Mouse (Mus musculus) hindbrain, embryonic 14.5 days (tissue): ENCODE measurements around the gene Tmem256. TPM values are rescaled to one million over a fixed set of nuclear protein-coding genes. Genes with fewer than 3 reads are reported as not detected.

Experiments
- ATAC-seq: fragments of 200-750 bp; cut with Nextera tagmentation; 2 replicates; pipeline ENCODE4 v1.8.0; 2017; ENCODE audit warnings: moderate number of reproducible peaks, mild to moderate bottlenecking, moderate TSS enrichment, moderate library complexity; ENCODE audit not compliant: low FRiP score
- DNase-seq: peaks from one replicate; pipeline ENCODE4 v3.0.0-alpha.2; 2015; ENCODE audit warnings: low spot score
- H3K27ac ChIP-seq: fragments of 300-500 bp; sonication (generic); 2 replicates; pipeline ENCODE4 v1.5.1; 2014; ENCODE audit warnings: mild to moderate bottlenecking, moderate library complexity
- H3K27me3 ChIP-seq: fragments of 300-500 bp; sonication (generic); 2 replicates; pipeline ENCODE4 v1.6.1; 2014; ENCODE audit warnings: mild to moderate bottlenecking, low read length, mixed read lengths; ENCODE audit not compliant: control insufficient read depth, insufficient read depth
- H3K36me3 ChIP-seq: fragments of 300-500 bp; sonication (generic); replicated peaks from 2 replicates; pipeline ENCODE4 v1.6.1; 2014; ENCODE audit not compliant: control insufficient read depth, insufficient read depth
- H3K4me1 ChIP-seq: fragments of 300-500 bp; sonication (generic); replicated peaks from 2 replicates; pipeline ENCODE4 v1.6.1; 2014; ENCODE audit warnings: antibody characterized with exemption, low read length, mixed read lengths; ENCODE audit not compliant: control insufficient read depth, insufficient read depth
- H3K4me2 ChIP-seq: fragments of 300-500 bp; sonication (generic); replicated peaks from 2 replicates; pipeline ENCODE4 v1.6.1; 2014; ENCODE audit warnings: mild to moderate bottlenecking, moderate library complexity
- H3K4me3 ChIP-seq: fragments of 300-500 bp; sonication (generic); replicated peaks from 2 replicates; pipeline ENCODE4 v1.5.1; 2014; ENCODE audit warnings: mild to moderate bottlenecking, low read length
- H3K9ac ChIP-seq: fragments of 300-500 bp; sonication (generic); 2 replicates; pipeline ENCODE4 v1.6.1; 2014
- H3K9me3 ChIP-seq: fragments of 300-500 bp; sonication (generic); 2 replicates; pipeline ENCODE4 v1.6.1; 2016; ENCODE audit warnings: low read length; ENCODE audit not compliant: control insufficient read depth
- WGBS: fragments of 180-500 bp; shearing (Covaris S2); extraction: QIAGEN DNeasy Blood & Tissue Kit; methylation state at CpG from one replicate; pipeline ENCODE4 v1.1.7; 2014; 5-methylcytosine and 5-hydroxymethylcytosine counted together
- polyA plus RNA-seq: library from polyadenylated mRNA; unstranded; fragments of >200 nt; fragmentation: Nextera tagmentation; extraction: Ambion mirVana; gene quantifications from 2 replicates; pipeline ENCODE4 v1.2.1, GENCODE M21; 2014

Gene Tmem256
- polyA plus RNA-seq, 1 experiment from 2014 or later: 409 TPM

DNA sequence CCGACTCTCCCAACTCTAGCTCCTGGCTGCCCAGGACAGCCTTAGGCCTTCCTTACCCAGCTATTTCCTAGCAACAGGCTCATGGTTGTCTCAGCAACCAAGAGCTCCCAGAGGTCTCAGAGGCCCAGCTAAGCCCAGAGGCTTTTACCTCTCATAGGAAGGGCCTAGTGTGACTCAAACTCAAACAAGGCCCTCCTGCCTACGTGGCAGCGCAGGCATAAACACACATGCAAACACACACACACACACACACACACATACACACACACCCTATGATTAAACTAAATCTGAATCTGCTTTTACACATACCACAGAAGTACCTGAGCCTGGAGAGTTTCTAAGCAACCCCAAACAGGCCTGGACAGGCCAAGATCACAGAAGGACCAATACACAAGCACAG, 40.1 kb downstream of the Tmem256 start:
- peaks cover 16% of the 10 kb centered on the region; the same call in 1 of the 2 replicates for H3K4me1 ChIP-seq
- H3K4me2 ChIP-seq: no peak overlapping the region
- 73% methylated on average over 3 of the region's 3 CpGs for WGBS
- no peaks in the 10 kb centered on the region for H3K9me3 ChIP-seq
- no peak overlapping the region for H3K4me3 ChIP-seq
- peaks cover 15% of the 10 kb centered on the region for H3K27me3 ChIP-seq
- no peaks in the 10 kb centered on the region for H3K36me3 ChIP-seq
- no peak overlapping the region for H3K27ac ChIP-seq
- DNase-seq (no peak), ATAC-seq (no peak)
- H3K9ac ChIP-seq: no peak overlapping the region

DNA sequence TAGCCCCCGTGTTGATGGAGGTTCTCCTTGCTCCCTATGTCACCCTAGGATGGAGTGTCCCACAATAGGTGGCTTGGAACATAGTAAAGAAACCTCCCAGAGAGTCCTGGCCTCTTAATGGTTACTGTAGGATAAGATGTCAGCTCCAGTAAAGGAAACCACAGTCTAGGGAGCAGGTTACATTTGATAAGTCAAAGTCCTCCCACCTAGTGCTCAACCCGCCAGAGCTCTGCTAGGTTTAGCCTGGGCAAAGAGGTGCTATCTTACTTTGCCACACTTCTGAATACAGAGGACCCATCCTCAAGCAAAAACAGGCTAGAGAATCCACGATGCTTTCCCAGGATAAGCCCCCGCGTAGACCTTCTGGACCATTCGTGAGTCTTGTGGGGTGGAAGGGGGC, 40.6 kb downstream of the Tmem256 start:
- DNase-seq: no peak
- ATAC-seq: no peak
- Histone ChIP-seq H3K27me3 (peaks cover 15% of the 10 kb centered on the region), H3K36me3 (no peaks in the 10 kb centered on the region), H3K4me2 (0 out of 2 replicates have a peak overlapping the region, but pooled peaks have one; percentile 66), H3K9ac (no peak overlapping the region), H3K9me3 (no peaks in the 10 kb centered on the region), H3K4me1 (peaks cover 16% of the 10 kb centered on the region; the same call in 1 of the 2 replicates), H3K4me3 (no peak overlapping the region), H3K27ac (no peak overlapping the region)
- WGBS: 92% methylated on average over 6 of the region's 6 CpGs

- Histone ChIP-seq H3K27me3 (peaks cover 15% of the 10 kb centered on the region), H3K4me2 (peak overlapping the region; percentile 66), H3K36me3 (no peaks in the 10 kb centered on the region), H3K4me1 (peaks cover 16% of the 10 kb centered on the region; the same call in 1 of the 2 replicates), H3K4me3 (peak overlapping the region; percentile 37), H3K9me3 (no peaks in the 10 kb centered on the region), H3K27ac (no peak overlapping the region), H3K9ac (no peak overlapping the region)
- WGBS: 55% methylated on average over 15 of the region's 15 CpGs
- DNase-seq: no peak
- ATAC-seq: no peak
Observed at GRCm38 (mm10) chr11:69879711-69880110, 41.4 kb downstream of the Tmem256 start.

- 0% methylated on average over 18 of the region's 18 CpGs for WGBS
- peak overlapping the region; percentile 57 for H3K9ac ChIP-seq
- peak overlapping the region; percentile 66 for H3K4me2 ChIP-seq
- H3K27ac ChIP-seq: peak overlapping the region; percentile 14
- no peaks in the 10 kb centered on the region for H3K9me3 ChIP-seq
- H3K36me3 ChIP-seq: no peaks in the 10 kb centered on the region
- peak overlapping the region; percentile 37 for H3K4me3 ChIP-seq
- ATAC-seq (0 out of 2 replicates have a peak, but pooled peaks have one; percentile 25), DNase-seq (peak; percentile 68)
- peaks cover 15% of the 10 kb centered on the region for H3K27me3 ChIP-seq
- peaks cover 16% of the 10 kb centered on the region; the same call in 1 of the 2 replicates for H3K4me1 ChIP-seq
Observed at GRCm38 (mm10) chr11:69880506-69880852, 42.2 kb downstream of the Tmem256 start.

DNA sequence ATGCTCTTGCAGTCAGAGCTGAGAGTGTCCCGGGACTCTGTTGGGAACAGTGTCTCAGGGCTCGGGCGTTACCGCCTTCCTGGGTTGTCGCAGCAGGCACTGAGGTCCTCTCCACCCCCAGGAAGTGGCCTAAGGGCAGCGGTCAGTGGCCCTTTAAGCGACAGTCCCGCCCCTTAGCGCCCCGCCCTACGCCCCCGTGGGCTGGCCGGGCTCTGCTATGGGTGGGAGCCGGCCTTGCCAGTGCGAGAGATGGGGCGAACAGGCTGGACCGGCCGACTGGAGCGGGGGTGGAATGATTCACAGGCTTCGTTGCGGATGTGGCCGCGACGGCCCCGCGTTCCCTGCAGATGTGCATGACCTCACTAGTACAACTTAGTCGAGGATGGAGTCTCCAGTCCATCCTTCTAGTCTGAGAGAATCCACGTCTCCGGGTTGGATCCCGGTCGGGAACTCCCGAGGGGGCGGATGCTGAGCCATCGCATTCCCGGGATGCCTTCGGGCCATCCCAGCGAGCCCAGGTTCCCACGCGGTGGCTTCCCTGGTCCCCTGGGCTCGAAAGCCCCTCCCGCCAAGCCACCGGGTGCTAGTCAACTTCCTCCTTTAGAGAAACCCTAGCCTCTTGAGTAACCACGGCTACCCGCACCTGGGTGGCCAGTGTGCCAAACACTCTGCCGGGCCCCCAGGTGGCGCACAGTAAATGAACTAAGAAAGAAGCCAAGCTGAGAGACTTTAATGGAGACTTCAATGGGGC, 42.7 kb downstream of the Tmem256 start, which contains the start of gene Kctd11:
TSS of gene Kctd11 (minus strand) at position 554 of the 751 bp plus-strand sequence.
- under 1% methylated on average over 46 of the region's 46 CpGs for WGBS
- peak; percentile 49 for DNase-seq
- peak within 1 kb of the TSS; percentile 37 for H3K4me3 ChIP-seq
- H3K9ac ChIP-seq: peak within 1 kb of the TSS; percentile 57
- no peaks in the 10 kb centered on the region for H3K36me3 ChIP-seq
- peak within 1 kb of the TSS; percentile 66 for H3K4me2 ChIP-seq
- peak; percentile 80 for ATAC-seq
- H3K27me3 ChIP-seq: peaks cover 15% of the 10 kb centered on the region
- peak within 1 kb of the TSS; percentile 14 for H3K27ac ChIP-seq
- peaks cover 16% of the 10 kb centered on the region; the same call in 1 of the 2 replicates for H3K4me1 ChIP-seq
- no peaks in the 10 kb centered on the region for H3K9me3 ChIP-seq

- peaks cover 16% of the 10 kb centered on the region; the same call in 1 of the 2 replicates for H3K4me1 ChIP-seq
- H3K4me2 ChIP-seq: peak overlapping the region; percentile 66
- DNase-seq: no peak
- ATAC-seq: no peak
- no peak overlapping the region for H3K27ac ChIP-seq
- H3K36me3 ChIP-seq: no peaks in the 10 kb centered on the region
- H3K4me3 ChIP-seq: peak overlapping the region; percentile 37
- H3K9ac ChIP-seq: peak overlapping the region; percentile 57
- peaks cover 15% of the 10 kb centered on the region for H3K27me3 ChIP-seq
- no peaks in the 10 kb centered on the region for H3K9me3 ChIP-seq
- 62% methylated on average over 21 of the region's 21 CpGs for WGBS
Observed at GRCm38 (mm10) chr11:69881787-69882670, 43.7 kb downstream of the Tmem256 start.

DNA sequence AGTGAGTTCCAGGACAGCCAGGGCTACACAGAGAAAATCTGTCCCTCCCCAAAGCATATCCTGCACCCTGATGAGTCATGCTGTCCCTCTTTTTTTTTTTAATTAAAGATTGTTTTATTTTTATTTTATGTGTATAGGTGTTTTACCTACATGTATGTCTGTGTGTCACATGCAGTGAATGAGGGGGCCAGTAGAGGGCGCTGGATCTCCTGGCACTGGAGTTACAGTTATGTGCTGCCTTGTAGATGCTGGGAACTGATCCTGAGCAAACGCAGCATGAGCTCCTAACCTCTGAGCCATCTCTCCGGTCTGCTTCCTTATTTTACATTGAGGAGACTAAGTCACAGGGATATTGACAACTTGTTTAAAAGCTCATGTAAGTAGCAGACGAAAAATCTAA, 44.8 kb downstream of the Tmem256 start:
- WGBS: 63% methylated on average over 4 of the region's 4 CpGs
- Histone ChIP-seq H3K9me3 (no peaks in the 10 kb centered on the region), H3K36me3 (no peaks in the 10 kb centered on the region)

GRCm38 (mm10) chr11:69883527-69884151, 45.3 kb downstream of the Tmem256 start:
- 89% methylated on average over 8 of the region's 8 CpGs for WGBS
- H3K27ac ChIP-seq: no peak overlapping the region

More for the DNA sequence above, 44.8 kb downstream of the Tmem256 start:
- no peak for ATAC-seq
- Histone ChIP-seq H3K4me1 (peaks cover 16% of the 10 kb centered on the region; the same call in 1 of the 2 replicates), H3K4me2 (no peak overlapping the region), H3K4me3 (no peak overlapping the region), H3K27ac (no peak overlapping the region), H3K9ac (no peak overlapping the region), H3K27me3 (peaks cover 15% of the 10 kb centered on the region)
- no peak for DNase-seq

More at GRCm38 (mm10) chr11:69883527-69884151, 45.3 kb downstream of the Tmem256 start:
- H3K27me3 ChIP-seq: peaks cover 15% of the 10 kb centered on the region
- no peak overlapping the region for H3K4me2 ChIP-seq
- peaks cover 16% of the 10 kb centered on the region; the same call in 1 of the 2 replicates for H3K4me1 ChIP-seq
- H3K9me3 ChIP-seq: no peaks in the 10 kb centered on the region
- DNase-seq (no peak), ATAC-seq (no peak)
- no peaks in the 10 kb centered on the region for H3K36me3 ChIP-seq
- H3K9ac ChIP-seq: no peak overlapping the region
- H3K4me3 ChIP-seq: no peak overlapping the region
